Mouse (Mus musculus) frontal cortex, postnatal 25 days (tissue): ENCODE measurements around the gene Kif5a.

ENCODE experiments used
- DNase-seq, 2 experiments: peaks; one replicate each; pipeline ENCODE4 v3.0.0; 2022; ENCODE audit warnings: low spot score in 2 of 2

Gene Kif5a

GRCm38 (mm10) chr10:127177235-127177634 lies 85.9 kb downstream of the Kif5a start:
- DNase-seq, result no peak

GRCm38 (mm10) chr10:127176756-127177155 lies 86.4 kb downstream of the Kif5a start:
- no peak for DNase-seq

- DNase-seq, result no peak
Observed at GRCm38 (mm10) chr10:127176228-127176627, 86.9 kb downstream of the Kif5a start.
